Mouse (Mus musculus) lung, embryonic 14.5 days (tissue): Measurements from ENCODE around the gene Cdh23. TPM values are rescaled to one million over a fixed set of nuclear protein-coding genes. Genes with fewer than 3 reads are reported as not detected.

Experiments used
- ATAC-seq: fragments of 200-750 bp; cut with Nextera tagmentation; 2 replicates; pipeline ENCODE4 v1.8.0; 2017; ENCODE audit warnings: mild to moderate bottlenecking, moderate TSS enrichment, moderate library complexity; ENCODE audit not compliant: insufficient read depth
- DNase-seq: peaks from one replicate; pipeline ENCODE4 v3.0.0-alpha.2; 2015
- H3K27ac ChIP-seq: fragments of 300-500 bp; sonication (generic); 2 replicates; pipeline ENCODE4 v1.5.1; 2014; ENCODE audit warnings: low read depth, mild to moderate bottlenecking, moderate library complexity
- H3K27me3 ChIP-seq: fragments of 300-500 bp; sonication (generic); 2 replicates; pipeline ENCODE4 v1.6.1; 2014; ENCODE audit warnings: low read length, control low read depth; ENCODE audit not compliant: insufficient read depth
- H3K36me3 ChIP-seq: fragments of 300-500 bp; sonication (generic); 2 replicates; pipeline ENCODE4 v1.6.1; 2014; ENCODE audit warnings: control low read depth; ENCODE audit not compliant: insufficient read depth
- H3K4me1 ChIP-seq: fragments of 300-500 bp; sonication (generic); 2 replicates; pipeline ENCODE4 v1.6.1; 2014; ENCODE audit warnings: antibody characterized with exemption, control low read depth; ENCODE audit not compliant: insufficient read depth
- H3K4me2 ChIP-seq: fragments of 300-500 bp; sonication (generic); 2 replicates; pipeline ENCODE4 v1.6.1; 2014; ENCODE audit warnings: mild to moderate bottlenecking
- H3K4me3 ChIP-seq: fragments of 300-500 bp; sonication (generic); 2 replicates; pipeline ENCODE4 v1.5.1; 2014; ENCODE audit warnings: low read depth, low read length
- H3K9ac ChIP-seq: fragments of 300-500 bp; sonication (generic); 2 replicates; pipeline ENCODE4 v1.6.1; 2014
- H3K9me3 ChIP-seq: fragments of 300-500 bp; sonication (generic); 2 replicates; pipeline ENCODE4 v1.6.1; 2016; ENCODE audit warnings: low read depth, low read length, control low read depth
- CTCF ChIP-seq: IDR thresholded peaks from 2 replicates; pipeline ENCODE4 v1.5.1; 2016; ENCODE audit warnings: antibody characterized with exemption, low read depth
- WGBS: fragments of 180-500 bp; shearing (Covaris S2); extraction: QIAGEN DNeasy Blood & Tissue Kit; methylation state at CpG from one replicate; pipeline ENCODE4 v1.1.7; 2014; 5-methylcytosine and 5-hydroxymethylcytosine counted together
- polyA plus RNA-seq: library from polyadenylated mRNA; unstranded; fragments of >200 nt; fragmentation: Nextera tagmentation; extraction: Ambion mirVana; gene quantifications from 2 replicates; pipeline ENCODE4 v1.2.1, GENCODE M21; 2014

The Cdh23 gene
- polyA plus RNA-seq, 1 experiment from 2014 or later = 0.26 TPM

DNA sequence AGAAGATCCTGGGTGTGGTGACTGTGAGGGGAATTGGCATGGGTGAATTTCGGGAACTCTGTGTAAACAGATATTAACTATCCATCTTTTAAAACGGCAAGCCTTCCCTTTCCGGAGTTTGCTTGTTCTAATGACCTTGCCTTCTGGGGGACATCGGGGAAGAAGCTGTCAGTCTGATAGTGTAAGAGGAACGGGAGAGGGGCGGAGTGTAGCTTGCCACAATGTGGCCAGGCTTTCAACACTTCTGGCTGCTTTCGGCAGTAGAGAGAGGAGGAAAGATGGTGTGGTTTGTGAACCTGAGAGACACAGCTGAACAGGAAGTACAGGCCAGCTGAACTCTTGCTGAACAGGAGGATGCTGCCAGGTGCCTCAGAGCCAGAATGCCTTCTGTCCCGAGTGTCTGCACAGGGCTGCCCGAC is 306.8 kb downstream of the Cdh23 start:
- Histone ChIP-seq H3K9ac (no peak overlapping the region), H3K36me3 (no peaks in the 10 kb centered on the region), H3K4me3 (no peak overlapping the region), H3K9me3 (no peaks in the 10 kb centered on the region), H3K27me3 (no peaks in the 10 kb centered on the region), H3K27ac (no peak overlapping the region), H3K4me2 (no peak overlapping the region; the same call in 1 of the 2 replicates), H3K4me1 (no peaks in the 10 kb centered on the region)
- WGBS = 14% methylated on average over 9 of the region's 9 CpGs
- no peak for ATAC-seq
- peak; percentile 47 for DNase-seq
- TF ChIP-seq CTCF = no peak

DNA sequence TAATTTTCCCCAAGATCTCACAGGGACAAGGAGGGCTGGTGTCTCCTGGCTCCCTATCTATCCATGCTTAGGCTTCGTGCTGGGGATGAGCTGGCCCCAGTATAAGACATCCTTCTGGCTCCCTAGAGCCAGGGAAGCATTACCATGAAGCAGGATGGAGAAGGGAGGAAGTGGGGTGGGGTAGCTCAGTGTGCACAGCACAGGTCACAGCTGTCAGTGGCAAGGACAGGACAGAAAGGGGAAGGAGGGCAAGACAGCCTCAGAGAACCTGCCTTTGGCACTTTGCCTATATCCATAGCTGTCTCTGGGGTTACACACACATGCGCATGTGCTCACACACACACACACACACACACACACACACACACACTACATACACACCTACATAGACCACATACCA is 308.0 kb downstream of the Cdh23 start:
- Histone ChIP-seq H3K4me1 (no peaks in the 10 kb centered on the region), H3K9ac (no peak overlapping the region), H3K27ac (no peak overlapping the region), H3K9me3 (no peaks in the 10 kb centered on the region), H3K27me3 (no peaks in the 10 kb centered on the region), H3K36me3 (no peaks in the 10 kb centered on the region), H3K4me3 (no peak overlapping the region), H3K4me2 (no peak overlapping the region)
- DNase-seq = no peak
- TF ChIP-seq CTCF = no peak
- no peak for ATAC-seq
- WGBS = 76% methylated on average over 2 of the region's 2 CpGs

DNA sequence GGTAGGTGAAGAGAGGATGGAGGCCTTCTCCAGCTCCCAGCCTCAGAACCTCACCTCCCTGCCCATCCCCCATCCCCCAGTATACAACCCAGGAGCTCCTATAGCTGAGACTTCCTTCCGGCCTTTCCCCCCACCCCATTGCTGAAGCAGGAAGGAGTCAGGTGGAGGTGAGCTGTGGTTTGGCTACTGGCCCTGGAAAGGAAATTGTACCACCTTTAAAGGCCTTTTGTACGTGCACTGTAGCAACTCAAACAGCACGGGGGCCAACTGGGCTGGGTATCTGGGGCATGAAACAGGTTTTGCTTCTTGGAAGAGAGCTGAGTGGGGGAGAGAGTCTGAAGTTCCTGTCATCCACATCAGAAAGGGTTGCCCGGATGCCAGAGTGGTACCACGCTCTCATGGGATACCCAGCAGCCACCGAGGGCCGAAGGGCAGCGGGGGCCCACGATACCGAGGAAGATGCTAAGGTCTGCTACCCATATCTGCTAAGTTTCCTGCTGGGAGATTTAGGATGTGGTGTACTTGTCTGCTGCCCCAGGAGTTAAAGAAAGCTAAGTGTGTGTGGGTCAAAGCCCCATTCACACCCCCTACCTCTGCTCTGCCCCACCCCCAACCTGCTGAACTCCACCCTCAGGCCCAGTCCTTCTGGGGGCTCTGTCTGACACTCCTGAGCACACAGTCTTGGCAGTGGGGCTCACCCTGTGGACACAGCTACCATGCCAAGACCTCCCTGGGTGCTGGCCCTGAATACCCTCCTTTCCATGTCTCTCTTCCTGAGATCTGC is 315.0 kb downstream of the Cdh23 start:
- 71% methylated on average over 10 of the region's 10 CpGs for WGBS
- H3K36me3 ChIP-seq = no peaks in the 10 kb centered on the region
- H3K27me3 ChIP-seq = no peaks in the 10 kb centered on the region
- no peaks in the 10 kb centered on the region for H3K4me1 ChIP-seq
- H3K4me2 ChIP-seq = no peak overlapping the region
- no peak overlapping the region for H3K4me3 ChIP-seq
- no peak overlapping the region; the same call in 1 of the 2 replicates for H3K27ac ChIP-seq
- TF ChIP-seq CTCF = no peak
- H3K9me3 ChIP-seq = no peaks in the 10 kb centered on the region
- H3K9ac ChIP-seq = no peak overlapping the region
- DNase-seq (no peak), ATAC-seq (no peak)

DNA sequence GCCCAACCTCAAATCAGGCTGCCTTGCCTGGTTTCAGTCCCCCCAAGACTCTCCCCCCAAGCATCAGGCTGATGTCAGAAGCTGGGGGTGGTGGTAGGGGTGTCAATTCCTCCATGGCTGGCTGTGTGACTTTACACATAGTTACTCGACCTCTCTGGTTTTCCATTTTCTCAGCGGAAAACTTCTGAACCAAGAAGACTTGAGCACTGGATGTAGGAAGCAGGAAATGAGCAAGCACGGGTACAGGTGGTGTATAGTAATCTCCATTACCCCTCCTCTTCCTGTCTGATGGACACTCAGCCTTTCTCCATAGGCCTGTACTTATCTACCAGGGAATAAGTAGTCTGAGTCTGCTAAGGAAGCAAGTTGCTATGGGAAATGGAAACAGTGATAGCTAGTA is 316.1 kb downstream of the Cdh23 start:
- WGBS = 62% methylated on average over 3 of the region's 3 CpGs
- no peak for ATAC-seq
- no peak overlapping the region for H3K27ac ChIP-seq
- DNase-seq = no peak
- H3K27me3 ChIP-seq = no peaks in the 10 kb centered on the region
- no peak overlapping the region for H3K4me2 ChIP-seq
- TF ChIP-seq CTCF = no peak
- H3K9me3 ChIP-seq = no peaks in the 10 kb centered on the region
- no peaks in the 10 kb centered on the region for H3K36me3 ChIP-seq
- H3K4me3 ChIP-seq = no peak overlapping the region
- no peaks in the 10 kb centered on the region for H3K4me1 ChIP-seq
- H3K9ac ChIP-seq = no peak overlapping the region

DNA sequence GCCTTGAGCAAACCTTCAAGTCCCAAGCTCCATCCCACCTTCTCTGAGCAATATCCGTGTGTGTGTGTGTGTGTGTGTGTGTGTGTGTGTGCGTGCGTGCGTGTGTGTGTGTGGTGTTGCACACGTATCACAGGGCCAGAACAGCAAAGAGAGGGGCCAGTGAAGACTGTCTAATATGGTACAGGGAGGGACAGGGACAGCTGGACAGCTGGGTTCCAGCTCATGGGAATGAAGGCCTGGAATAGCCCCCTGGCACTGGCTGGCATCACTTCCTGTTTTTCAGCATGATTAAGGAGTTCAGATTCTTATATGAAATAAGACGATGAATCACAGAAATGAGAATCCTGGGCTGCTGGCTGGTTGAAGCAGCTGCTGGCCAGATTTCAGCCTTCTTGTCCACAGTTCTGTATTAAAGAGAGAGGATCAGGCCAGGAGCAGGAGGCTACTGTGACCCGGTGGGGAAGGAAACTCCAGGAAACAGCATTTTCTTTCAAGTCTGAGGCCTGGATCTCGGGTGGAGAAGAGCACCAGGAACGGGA is 316.8 kb downstream of the Cdh23 start:
- WGBS = 65% methylated on average over 9 of the region's 9 CpGs
- H3K4me3 ChIP-seq = no peak overlapping the region
- ATAC-seq = no peak
- no peak overlapping the region; the same call in 1 of the 2 replicates for H3K27ac ChIP-seq
- 0 out of 2 replicates have a peak overlapping the region, but pooled peaks have one; percentile 15 for H3K9ac ChIP-seq
- H3K4me2 ChIP-seq = no peak overlapping the region
- H3K27me3 ChIP-seq = no peaks in the 10 kb centered on the region
- H3K36me3 ChIP-seq = no peaks in the 10 kb centered on the region
- no peak for TF ChIP-seq CTCF
- H3K9me3 ChIP-seq = no peaks in the 10 kb centered on the region
- DNase-seq = no peak
- H3K4me1 ChIP-seq = no peaks in the 10 kb centered on the region

DNA sequence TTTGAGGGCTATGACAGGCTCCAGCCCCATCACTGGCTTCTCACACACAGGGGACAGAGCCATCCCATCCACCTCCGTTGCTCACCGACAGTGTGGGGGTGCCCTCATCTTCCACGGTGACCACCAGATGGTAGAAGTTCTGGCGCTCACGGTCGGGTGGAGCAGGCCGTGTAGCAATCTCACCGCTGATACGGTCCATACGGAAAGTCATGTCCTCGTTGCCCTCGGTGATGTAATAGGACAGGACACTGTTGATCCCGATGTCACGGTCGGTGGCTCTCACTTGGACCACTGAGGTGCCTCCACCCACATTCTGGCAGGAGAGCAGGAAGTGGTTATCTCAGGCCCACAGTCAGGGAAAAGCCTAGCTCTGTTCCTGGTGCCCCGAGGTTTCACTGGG is 319.6 kb downstream of the Cdh23 start:
- Histone ChIP-seq H3K36me3 (no peaks in the 10 kb centered on the region), H3K27me3 (no peaks in the 10 kb centered on the region), H3K9ac (no peak overlapping the region), H3K4me3 (no peak overlapping the region), H3K4me2 (no peak overlapping the region), H3K4me1 (no peaks in the 10 kb centered on the region), H3K27ac (no peak overlapping the region), H3K9me3 (no peaks in the 10 kb centered on the region)
- ATAC-seq (no peak), DNase-seq (no peak)
- TF ChIP-seq CTCF = no peak
- 87% methylated on average over 16 of the region's 16 CpGs for WGBS

DNA sequence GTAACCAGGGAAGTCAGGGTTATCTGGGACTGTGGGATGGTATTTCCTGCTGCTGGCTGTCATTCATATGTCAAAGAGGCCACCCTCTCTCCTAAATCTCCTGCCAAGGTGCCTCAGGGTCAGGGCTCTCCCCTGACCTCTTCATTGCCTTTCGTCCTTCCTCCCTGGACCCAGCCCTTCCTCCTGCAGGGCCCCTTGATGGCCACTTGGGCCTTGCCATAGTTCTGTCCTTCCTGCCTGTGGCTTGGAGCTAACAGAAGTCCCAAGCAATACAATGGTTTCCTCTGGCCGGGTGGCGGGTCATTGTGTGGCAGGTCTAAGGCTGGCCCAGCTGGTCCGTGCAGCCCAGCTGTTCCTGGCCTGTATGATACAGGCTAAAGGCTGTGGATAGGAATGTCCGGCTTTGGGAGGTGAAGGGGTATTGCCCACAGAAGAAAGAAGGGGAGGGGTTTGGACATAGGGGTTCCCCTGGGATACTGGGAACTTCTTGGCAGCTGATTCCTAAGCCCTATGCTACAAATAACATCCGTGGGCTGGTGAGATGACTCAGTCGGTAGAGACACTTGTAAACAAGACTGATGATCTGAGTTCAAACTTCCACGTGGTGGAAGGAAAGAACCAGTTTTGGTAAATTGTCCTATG is 322.2 kb downstream of the Cdh23 start:
- peak; percentile 62; the same call in 1 of the 2 replicates for ATAC-seq
- no peaks in the 10 kb centered on the region for H3K36me3 ChIP-seq
- H3K27ac ChIP-seq = 0 out of 2 replicates have a peak overlapping the region, but pooled peaks have one; percentile 30
- H3K9ac ChIP-seq = no peak overlapping the region
- H3K27me3 ChIP-seq = no peaks in the 10 kb centered on the region
- no peaks in the 10 kb centered on the region for H3K4me1 ChIP-seq
- 42% methylated on average over 8 of the region's 8 CpGs for WGBS
- DNase-seq = peak; percentile 39
- no peak overlapping the region for H3K4me2 ChIP-seq
- TF ChIP-seq CTCF = peak; percentile 21
- no peak overlapping the region for H3K4me3 ChIP-seq
- no peaks in the 10 kb centered on the region for H3K9me3 ChIP-seq
